Mouse (Mus musculus) E14TG2a.4 (cell line): ENCODE data around the gene Ephb2.
A peak's percentile ranks its signal among the peaks of the same experiment; 100 is the strongest.

Source experiments
- H3K27me3 ChIP-seq: 2 replicates; pipeline ENCODE4 v1.6.1; 2014; ENCODE audit warnings: low read length, control low read depth; ENCODE audit not compliant: insufficient read depth
- H3K36me3 ChIP-seq: 2 replicates; pipeline ENCODE4 v1.6.1; 2014; ENCODE audit warnings: low read length, control low read depth; ENCODE audit not compliant: insufficient read depth
- H3K4me1 ChIP-seq: replicated peaks from 2 replicates; pipeline ENCODE4 v1.6.1; 2014; ENCODE audit warnings: low read depth, low read length, control low read depth
- H3K4me3 ChIP-seq: replicated peaks from 2 replicates; pipeline ENCODE4 v1.5.1; 2014; ENCODE audit warnings: mild to moderate bottlenecking, low read length
- H3K9me3 ChIP-seq: 2 replicates; pipeline ENCODE4 v1.6.1; 2014; ENCODE audit warnings: low read length, control low read depth
- CTCF ChIP-seq: conservative IDR thresholded peaks from 2 replicates; pipeline ENCODE4 v1.5.1; 2014; ENCODE audit warnings: low read length
- NANOG ChIP-seq: IDR thresholded peaks from 2 replicates; pipeline ENCODE4 v1.6.1; 2014; ENCODE audit warnings: borderline replicate concordance, low read length, mixed read lengths
- POU5F1 ChIP-seq: IDR thresholded peaks from 2 replicates; pipeline ENCODE4 v1.6.1; 2014; ENCODE audit warnings: low read length, borderline replicate concordance

The Ephb2 gene

DNA sequence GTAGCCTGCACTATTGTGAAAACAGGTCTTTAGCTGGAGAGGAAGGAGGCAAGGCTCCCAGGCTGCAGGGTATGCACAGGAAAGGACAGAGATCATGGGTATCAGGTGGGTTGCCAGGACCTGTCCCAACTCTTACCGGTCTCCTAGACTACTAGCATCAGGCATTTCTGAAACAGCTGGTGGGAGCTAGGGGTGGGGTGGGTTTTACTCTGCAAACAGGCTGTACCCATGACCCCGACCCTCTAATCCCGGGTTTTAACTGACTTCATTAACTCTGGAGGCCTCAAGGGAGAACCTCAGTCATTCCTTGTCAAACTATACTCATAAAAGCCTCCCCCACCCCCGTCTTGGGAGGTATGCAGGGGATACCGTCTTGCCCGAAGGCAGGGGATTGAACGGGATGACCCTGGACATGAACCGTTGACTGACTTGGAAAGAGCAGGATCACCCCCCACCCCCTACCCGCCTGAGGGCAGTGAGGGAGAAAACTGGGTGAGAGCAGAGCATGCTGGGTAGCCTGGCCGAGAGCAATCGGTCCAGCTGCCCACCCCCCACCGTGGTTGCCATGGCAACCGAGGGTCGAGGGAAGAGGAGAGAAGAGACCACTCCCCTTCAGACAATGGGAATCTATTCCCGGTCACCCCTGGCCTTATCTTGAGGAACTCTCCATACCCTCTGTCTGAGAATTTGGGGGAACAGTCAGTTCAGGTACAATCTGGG is 29.1 kb upstream of the Ephb2 start:
- TF ChIP-seq POU5F1 (no peak), NANOG (no peak), CTCF (no peak)
- no peaks in the 10 kb centered on the region for H3K9me3 ChIP-seq
- H3K4me3 ChIP-seq = peak overlapping the region; percentile 32
- no peaks in the 10 kb centered on the region for H3K36me3 ChIP-seq
- peaks cover 49% of the 10 kb centered on the region for H3K4me1 ChIP-seq
- H3K27me3 ChIP-seq = peaks cover 34% of the 10 kb centered on the region

DNA sequence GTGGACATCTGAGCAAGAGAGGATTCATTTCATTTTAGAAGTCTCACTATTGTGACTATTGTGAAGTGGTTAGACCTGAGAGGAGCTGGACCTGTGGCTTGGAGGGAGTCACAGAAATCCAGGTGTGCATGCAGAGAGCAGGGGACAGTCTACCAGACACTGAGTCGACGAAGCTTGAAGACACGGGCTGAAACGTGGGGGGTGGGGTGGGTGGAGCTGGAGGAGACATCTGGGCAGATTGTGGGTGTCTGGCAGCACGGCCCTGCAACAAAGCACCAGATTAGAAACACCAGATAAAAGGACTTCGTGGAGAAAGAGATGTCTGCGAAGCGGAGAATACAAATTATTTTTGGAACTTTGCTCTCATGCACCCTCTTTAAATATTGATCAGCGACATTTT is 27.7 kb upstream of the Ephb2 start:
- TF ChIP-seq POU5F1 (no peak), CTCF (no peak), NANOG (no peak)
- Histone ChIP-seq H3K4me1 (peaks cover 49% of the 10 kb centered on the region), H3K27me3 (peaks cover 30% of the 10 kb centered on the region), H3K9me3 (no peaks in the 10 kb centered on the region), H3K4me3 (no peak overlapping the region), H3K36me3 (no peaks in the 10 kb centered on the region)

GRCm38 (mm10) chr4:136862411-136862810 is 26.6 kb upstream of the Ephb2 start:
- Histone ChIP-seq H3K4me3 (peak overlapping the region; percentile 68), H3K4me1 (peaks cover 41% of the 10 kb centered on the region), H3K27me3 (peaks cover 34% of the 10 kb centered on the region), H3K36me3 (no peaks in the 10 kb centered on the region), H3K9me3 (no peaks in the 10 kb centered on the region)
- TF ChIP-seq CTCF = no peak
- no peak for TF ChIP-seq POU5F1
- no peak for TF ChIP-seq NANOG

DNA sequence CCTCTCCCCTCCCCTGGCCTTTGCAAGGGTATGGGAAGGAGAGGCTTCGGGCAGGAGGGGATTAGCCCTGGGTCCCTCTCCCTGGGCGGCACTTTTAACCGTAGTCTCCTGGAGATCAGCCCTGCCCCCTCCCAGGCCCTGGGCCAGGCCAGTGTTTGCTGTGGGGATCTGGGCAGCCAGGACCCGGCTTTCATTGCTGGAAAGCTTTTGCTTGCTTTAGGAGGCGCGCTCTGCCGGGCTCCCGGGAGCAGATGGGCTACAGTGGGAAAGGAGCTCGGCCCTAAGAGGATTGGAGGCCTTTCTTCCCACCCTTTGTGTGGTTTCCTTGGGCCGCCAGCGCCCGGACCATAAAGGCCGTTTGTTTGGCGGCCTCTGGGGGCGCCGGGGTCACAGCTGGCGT is 26.0 kb upstream of the Ephb2 start:
- peaks cover 34% of the 10 kb centered on the region for H3K27me3 ChIP-seq
- H3K4me3 ChIP-seq = peak overlapping the region; percentile 68
- no peaks in the 10 kb centered on the region for H3K36me3 ChIP-seq
- TF ChIP-seq POU5F1 (no peak), CTCF (no peak), NANOG (no peak)
- H3K4me1 ChIP-seq = peaks cover 38% of the 10 kb centered on the region
- H3K9me3 ChIP-seq = no peaks in the 10 kb centered on the region

GRCm38 (mm10) chr4:136860022-136860421 is 24.2 kb upstream of the Ephb2 start:
- H3K4me3 ChIP-seq = no peak overlapping the region
- TF ChIP-seq NANOG = no peak
- peak; percentile 54 for TF ChIP-seq CTCF
- TF ChIP-seq POU5F1 = no peak
- peaks cover 36% of the 10 kb centered on the region for H3K4me1 ChIP-seq
- peaks cover 34% of the 10 kb centered on the region for H3K27me3 ChIP-seq
- H3K36me3 ChIP-seq = no peaks in the 10 kb centered on the region
- no peaks in the 10 kb centered on the region for H3K9me3 ChIP-seq

DNA sequence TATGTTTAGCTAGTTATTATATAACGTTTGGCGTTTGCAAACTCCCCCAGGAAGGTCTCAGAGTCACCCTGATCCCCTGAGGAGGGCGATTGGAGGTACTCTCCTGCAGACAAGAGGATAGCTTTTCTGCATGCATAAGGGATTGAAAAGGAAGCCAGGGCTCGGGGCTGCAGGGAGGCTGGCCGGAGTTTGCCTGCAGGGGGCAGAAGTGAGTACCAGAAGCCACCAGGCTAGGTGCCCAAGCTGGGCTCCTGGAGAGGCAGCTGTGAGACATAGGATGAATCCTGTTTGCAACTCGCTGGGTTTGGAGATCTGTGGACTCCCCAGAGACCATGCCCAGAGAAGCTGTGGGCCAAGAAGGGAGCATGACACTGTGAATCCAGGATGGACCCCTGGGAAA is 19.3 kb upstream of the Ephb2 start:
- Histone ChIP-seq H3K36me3 (no peaks in the 10 kb centered on the region), H3K9me3 (no peaks in the 10 kb centered on the region), H3K4me3 (no peak overlapping the region), H3K4me1 (peaks cover 9% of the 10 kb centered on the region), H3K27me3 (peaks cover 12% of the 10 kb centered on the region)
- TF ChIP-seq CTCF (peak; percentile 66), NANOG (no peak)

- TF ChIP-seq NANOG = no peak
- no peak for TF ChIP-seq CTCF
- no peak for TF ChIP-seq POU5F1
- no peaks in the 10 kb centered on the region for H3K36me3 ChIP-seq
- peaks cover 14% of the 10 kb centered on the region for H3K27me3 ChIP-seq
- no peaks in the 10 kb centered on the region for H3K9me3 ChIP-seq
- H3K4me3 ChIP-seq = no peak overlapping the region
- H3K4me1 ChIP-seq = peaks cover 12% of the 10 kb centered on the region
Measured at GRCm38 (mm10) chr4:136852989-136853388, 17.2 kb upstream of the Ephb2 start.

- Histone ChIP-seq H3K9me3 (no peaks in the 10 kb centered on the region), H3K4me1 (peaks cover 15% of the 10 kb centered on the region), H3K27me3 (peaks cover 12% of the 10 kb centered on the region), H3K36me3 (no peaks in the 10 kb centered on the region), H3K4me3 (no peak overlapping the region)
- TF ChIP-seq CTCF (no peak), POU5F1 (no peak), NANOG (no peak)
Measured at GRCm38 (mm10) chr4:136852119-136852518, 16.3 kb upstream of the Ephb2 start.

DNA sequence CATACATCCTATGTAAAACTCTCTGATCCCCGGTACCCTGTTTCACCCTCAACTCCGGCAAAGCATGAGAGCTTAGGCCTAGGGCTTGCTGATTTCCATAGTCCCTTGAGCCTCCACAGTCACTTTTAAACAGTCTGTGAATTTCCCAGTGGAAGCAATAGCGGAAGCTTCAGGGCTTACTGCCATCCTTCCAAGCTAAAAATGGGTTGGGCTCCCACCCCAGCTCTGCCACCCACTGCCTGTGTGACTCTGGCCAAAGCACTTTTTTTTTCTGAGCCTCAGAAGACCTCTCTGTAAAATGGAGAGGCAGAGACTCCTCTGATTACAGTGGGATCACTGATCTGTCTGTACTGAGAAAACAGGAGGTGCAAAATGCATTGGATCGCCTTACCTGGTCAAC is 12.8 kb upstream of the Ephb2 start:
- Histone ChIP-seq H3K4me3 (no peak overlapping the region), H3K36me3 (no peaks in the 10 kb centered on the region), H3K4me1 (peaks cover 11% of the 10 kb centered on the region), H3K27me3 (peaks cover 14% of the 10 kb centered on the region), H3K9me3 (no peaks in the 10 kb centered on the region)
- no peak for TF ChIP-seq NANOG
- TF ChIP-seq CTCF = no peak
- no peak for TF ChIP-seq POU5F1
